Mouse (Mus musculus) cerebral cortex, adult 2 months (tissue): ENCODE measurements around the gene Banp.

Experiments
- whole genome bisulfite sequencing: fragments of 180-500 bp; shearing (Covaris S2); methylation state at CpG from one replicate; pipeline ENCODE4 v1.1.7; 2018; 5-methylcytosine and 5-hydroxymethylcytosine counted together

The Banp gene

DNA sequence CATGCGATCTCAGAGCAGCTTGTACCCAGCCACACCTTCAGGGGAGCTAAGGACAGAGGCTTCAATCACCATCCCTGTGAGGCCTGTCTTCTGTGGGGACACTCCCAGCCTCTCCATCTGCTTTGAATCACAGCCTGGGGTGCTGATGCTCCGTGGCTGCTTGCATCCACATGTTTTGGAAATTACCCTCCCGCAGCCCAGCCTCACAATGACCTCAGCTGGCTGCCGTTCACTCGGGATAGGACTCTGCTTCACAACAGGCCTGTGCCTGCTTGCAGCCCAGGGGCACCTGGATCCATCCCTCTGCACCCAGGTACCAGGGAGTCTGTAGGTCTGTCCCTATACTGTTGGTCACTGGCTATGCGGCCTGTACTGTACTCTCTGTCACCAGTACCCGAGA, 114.8 kb downstream of the Banp start:
- WGBS = 80% methylated on average over 7 of the region's 7 CpGs

DNA sequence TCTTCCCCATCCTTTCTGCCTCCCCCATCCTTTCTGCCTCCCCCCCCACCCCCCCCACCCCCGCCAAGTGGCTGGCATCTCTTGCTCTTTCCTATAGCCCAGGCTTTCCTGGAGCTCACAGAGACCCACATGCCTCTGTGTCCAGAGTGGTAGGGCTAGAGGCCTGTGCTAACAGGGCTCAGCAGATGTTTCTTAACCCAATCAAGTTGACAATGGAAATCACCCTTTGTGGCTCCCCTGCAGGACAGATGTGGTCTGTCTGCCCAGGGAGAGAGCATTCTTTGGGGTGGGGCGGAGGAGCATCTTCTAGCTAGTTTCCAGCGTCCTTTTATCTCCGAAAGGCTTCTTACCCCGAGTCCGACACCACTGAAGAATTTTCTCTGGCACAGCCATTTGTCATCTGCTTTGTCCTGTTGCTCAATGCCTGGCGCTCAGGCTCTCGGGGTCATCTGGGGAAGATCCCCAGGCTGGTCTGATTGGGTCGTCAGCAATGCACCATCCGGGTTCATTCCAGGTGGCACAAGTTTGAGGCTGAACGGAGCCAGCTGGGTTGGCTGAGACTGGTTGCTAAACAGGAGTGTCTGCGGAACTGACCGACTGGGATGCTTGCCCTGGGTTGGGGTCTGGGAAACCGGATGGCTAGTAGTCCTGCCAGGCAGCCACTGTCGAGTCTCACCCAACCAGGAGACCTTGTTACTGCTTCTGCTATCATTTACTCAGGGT, 118.4 kb downstream of the Banp start:
- WGBS = 72% methylated on average over 15 of the region's 15 CpGs

DNA sequence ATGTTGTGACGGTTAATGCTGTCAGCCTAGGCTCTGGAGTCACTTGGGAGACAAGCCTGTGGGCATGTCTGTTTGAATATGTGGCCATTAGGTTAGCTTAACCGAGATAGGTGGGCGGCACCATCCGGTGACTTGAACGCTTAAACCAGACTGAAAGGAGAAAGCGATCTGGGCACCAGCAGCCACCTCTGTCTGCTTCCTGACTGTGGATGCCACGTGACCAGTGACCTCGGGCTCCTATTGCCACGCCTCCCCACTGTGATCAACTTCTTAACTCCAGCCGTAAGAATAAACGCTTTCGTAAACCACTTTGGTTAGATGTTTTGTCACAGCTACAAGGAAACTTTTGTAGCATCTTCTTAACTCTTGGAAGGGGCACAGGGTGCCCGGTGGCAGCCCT, 119.1 kb downstream of the Banp start:
- WGBS = 88% methylated on average over 13 of the region's 13 CpGs

DNA sequence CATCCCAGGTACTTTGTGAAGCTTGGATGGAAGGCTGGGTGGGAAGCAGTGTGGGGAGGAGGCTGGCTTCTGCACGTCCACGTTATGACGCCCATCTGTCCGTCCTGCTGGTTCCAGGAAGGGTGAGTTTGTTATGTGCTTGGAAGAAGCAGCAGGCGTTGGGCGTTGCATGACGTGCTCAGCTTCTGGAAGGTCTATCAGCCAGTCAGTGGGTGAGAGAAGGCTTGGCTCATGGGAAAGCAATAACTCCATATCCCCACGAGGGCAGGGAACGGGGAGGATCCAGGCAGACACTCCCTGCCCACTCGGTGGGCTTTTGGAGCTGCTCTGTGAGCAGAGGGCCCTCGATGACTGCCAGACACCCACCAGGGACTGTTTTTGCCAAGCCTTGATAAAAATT, 119.7 kb downstream of the Banp start:
- WGBS = 47% methylated on average over 11 of the region's 11 CpGs

DNA sequence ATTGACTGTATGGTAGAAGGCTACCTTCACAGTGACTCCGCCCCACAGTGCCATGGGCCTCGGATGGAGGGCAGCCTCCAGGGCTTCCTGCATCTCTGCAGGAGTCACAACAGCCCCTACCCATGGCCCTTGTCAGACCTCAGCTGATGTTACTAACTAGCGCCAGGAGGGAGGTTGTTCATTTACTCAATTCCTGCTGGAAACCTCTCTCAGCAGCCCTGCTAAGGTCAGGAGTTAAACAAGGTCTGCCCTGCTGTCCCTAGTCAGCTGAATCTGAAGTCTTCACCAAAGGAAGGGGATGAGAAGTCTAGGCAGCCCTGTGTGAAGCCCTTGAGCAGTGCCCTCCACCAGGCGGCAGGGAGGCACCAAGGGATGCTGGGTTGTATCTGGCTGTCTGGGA, 121.6 kb downstream of the Banp start:
- 79% methylated on average over 4 of the region's 4 CpGs for WGBS

DNA sequence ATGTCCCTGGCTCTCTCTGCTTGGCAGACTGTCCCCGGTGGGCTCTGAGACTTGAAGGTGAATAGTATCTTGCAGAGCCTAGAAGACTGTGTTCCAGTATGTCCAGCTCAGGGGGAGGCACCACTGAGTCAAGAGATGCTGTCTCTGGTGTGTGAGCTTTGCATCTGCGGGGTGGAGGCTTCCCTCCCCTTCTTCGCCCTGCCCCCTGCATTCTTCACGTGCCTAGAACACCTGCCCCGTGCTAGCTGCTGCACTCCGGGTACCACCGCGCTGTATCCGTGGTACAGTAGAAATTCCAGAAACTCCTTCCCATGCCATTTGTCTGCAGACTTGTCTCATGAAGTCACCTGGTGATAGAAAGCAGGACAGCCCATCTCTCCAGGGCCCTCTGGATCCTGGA, 124.4 kb downstream of the Banp start:
- WGBS = 87% methylated on average over 9 of the region's 9 CpGs

DNA sequence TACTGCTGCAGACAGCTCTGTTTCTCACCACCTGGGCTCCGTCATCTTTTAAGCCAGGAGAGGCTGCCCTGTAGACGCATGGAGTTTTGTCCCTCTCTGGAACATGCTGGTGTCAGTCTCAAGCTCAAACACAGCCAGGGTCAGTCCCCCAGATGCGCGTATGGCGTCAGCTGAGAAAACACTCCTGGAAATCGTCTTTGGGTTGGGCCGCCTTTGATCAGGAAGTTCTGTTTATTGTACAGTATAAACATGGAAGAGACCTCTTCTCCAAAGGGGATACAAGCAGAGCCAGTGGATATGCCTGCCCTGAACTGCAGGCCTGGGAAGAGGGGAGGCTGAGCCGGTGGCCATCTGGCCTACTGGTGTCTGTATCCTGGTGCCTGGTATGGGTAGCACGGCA, 124.9 kb downstream of the Banp start:
- WGBS = 78% methylated on average over 9 of the region's 9 CpGs

DNA sequence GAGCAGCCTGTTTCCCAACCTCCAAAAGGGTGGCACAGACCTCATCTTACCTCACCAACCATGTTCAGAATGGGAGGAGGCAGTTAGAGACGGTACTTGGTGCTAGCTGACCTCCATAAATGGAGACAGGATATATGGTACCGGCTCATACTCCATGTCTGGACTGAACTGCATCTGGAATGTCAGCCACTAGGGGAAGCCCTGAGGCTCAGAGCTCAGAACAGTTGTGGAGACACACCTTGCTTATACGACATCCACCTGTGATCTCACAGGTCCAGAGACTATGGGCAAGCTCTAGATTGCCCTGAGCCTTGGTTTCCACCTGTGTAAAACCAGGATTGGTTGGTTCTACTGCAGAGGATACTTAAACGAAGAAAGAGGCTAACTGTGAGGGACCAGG, 125.4 kb downstream of the Banp start:
- 80% methylated on average over 4 of the region's 4 CpGs for WGBS

DNA sequence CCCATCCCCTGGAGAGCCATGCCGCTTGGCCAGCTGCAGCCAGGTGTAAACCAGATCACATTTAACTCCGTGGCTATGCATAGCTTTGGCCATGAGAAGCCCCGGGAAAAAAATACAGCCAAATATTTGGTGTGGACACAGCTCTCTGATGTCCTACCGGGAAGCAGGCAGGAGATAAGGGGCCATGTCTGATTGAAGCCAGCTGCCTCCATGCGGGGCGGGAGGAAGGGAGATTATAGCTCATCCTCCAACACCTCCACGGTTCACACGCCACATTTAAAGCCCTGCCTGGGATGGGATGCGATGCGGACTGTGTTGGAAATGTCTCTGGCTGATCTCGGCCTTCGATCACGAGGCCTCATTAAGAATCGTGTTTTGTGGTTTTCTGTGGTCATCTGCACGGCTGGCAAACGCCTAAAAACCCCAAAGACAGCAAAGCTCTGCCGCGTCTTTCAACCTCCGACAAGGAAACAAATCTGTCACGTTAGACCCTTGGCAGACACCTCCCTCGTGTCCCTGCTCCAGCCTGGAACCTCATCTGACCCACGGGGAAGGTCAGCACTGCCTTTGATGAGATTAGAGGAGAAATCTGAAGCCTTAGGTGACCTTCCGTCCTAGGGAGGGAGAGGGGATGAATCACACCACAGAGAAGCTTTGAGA, 126.8 kb downstream of the Banp start:
- WGBS = 67% methylated on average over 23 of the region's 23 CpGs

DNA sequence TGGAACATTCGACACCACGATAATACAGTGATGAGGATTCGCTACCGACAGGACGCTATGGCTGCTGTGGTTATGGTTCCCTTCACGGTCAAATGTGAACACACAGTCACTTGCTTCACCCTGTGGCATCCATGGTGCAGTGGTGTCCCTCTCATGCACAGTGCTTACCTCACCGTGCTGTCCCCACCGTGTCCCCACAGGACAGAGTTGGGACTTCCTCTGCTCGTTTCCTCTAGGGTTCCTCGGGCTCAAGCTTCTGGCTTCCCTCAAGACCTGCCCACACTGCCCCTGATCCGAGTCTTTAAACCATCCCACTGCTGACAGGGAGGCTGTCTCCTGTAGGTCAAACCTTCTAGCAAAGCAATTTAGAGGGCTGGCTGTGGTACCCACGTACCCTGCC, 128.8 kb downstream of the Banp start:
- 85% methylated on average over 12 of the region's 12 CpGs for WGBS
